Mouse (Mus musculus): Measurements from ENCODE around the gene Nr2e1.
A peak's percentile ranks its signal among the peaks of the same experiment; 100 is the strongest.

Gene Nr2e1

GRCm38 (mm10) chr10:42587961-42588750 is 4.7 kb upstream of the Nr2e1 start:
- DNase-seq (ENCODE audit: low spot score in 2 of 2): no peak

- peak; percentile 50 to 58 for DNase-seq (ENCODE audit: low spot score in 2 of 2)
These were observed 2.3 kb upstream of the Nr2e1 start for GRCm38 (mm10) chr10:42585596-42586305.

- no peak for DNase-seq (ENCODE audit: low spot score in 2 of 2)
These were observed 1.7 kb upstream of the Nr2e1 start for GRCm38 (mm10) chr10:42585156-42585555.

DNA sequence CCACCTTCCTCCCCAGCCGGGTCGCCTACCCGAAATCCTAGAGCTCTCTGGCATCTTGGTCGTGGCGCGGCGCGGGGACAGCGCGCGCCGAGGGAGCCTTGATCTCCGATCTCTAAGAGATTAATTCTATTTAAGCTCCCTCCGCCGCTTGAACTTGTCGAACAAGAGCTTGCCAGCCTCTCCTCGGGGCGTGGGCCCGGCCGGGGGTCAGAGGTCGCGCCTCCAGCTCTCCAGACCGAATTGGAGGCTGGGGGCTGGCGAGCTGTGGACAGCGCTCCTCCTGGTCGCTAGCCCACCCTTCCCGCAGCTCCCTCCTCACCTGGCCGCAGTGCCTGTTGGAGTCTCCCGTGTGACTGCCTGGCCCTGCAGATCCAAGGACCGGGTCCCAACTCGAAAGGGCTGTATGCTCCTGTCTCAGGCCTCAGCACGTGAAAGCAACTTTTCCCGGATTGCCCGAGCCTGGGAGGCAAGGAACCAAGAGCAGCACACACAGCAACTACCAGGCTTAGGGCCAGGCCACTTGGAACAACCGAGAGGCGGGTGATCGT is 1.1 kb upstream of the Nr2e1 start:
- DNase-seq (ENCODE audit: low spot score in 2 of 2): peak in 1 of 2 experiments; percentile 44

DNA sequence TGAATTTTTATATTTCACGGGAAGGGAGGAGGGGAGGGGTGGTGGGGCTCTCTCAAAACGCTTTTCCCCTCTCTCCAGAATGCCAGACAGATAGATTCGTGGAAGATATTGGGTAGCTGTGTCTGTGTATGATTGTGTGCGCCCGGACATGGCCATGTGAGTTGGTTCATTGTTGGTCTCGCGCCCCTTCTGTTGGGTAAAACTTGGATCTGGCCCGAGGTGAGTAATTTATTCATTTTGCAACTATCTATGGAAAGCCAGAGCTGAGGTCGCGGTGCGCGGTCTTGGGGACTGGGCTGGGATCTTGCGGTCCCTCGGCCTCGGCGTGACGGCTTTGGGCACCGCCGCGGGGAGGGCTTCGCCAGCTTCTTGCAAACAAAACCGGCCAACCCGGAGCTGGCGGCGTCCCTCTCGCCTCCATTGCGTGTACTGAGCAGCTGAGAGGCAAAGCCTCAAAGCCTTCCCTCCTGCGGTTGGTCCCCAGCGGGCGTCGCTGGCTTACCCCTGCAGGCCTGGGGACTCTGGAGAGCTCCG is 537 bp upstream of the Nr2e1 start:
- peak; percentile 35 to 49 for DNase-seq (ENCODE audit: low spot score in 2 of 2)

DNA sequence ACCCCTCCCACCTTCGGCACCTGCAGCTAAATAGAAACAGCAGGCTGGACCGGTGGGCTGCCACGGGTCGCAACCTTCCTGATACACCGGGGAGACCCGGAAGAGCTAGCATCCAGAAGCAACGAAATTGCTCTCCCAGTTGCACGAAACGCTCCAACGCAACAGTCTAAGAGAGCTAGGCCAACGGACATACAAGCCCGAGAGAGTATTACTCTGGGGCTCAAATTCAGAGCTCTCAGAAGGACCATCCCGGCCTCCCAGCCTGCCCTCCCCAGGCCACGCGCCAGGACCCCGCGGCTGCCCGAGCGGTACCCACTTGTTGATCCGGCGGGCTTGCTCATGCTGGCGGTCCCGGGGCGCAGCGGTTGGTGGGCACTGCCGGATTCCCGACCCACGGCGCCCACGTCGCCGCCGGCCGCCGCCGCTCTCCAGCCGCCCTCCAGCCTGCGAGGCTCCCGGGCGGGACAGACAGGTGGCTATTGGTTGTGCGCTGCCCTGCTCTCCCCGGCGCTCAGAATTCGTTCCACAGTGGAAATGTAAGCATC is 794 bp downstream of the Nr2e1 start:
- peak in 1 of 2 experiments; percentile 31 for DNase-seq (ENCODE audit: low spot score in 2 of 2)

GRCm38 (mm10) chr10:42581694-42582565 is 1.5 kb downstream of the Nr2e1 start:
- DNase-seq (ENCODE audit: low spot score in 2 of 2): no peak

- DNase-seq (ENCODE audit: low spot score in 2 of 2): no peak
These were observed 2.5 kb downstream of the Nr2e1 start for GRCm38 (mm10) chr10:42580951-42581277.

DNA sequence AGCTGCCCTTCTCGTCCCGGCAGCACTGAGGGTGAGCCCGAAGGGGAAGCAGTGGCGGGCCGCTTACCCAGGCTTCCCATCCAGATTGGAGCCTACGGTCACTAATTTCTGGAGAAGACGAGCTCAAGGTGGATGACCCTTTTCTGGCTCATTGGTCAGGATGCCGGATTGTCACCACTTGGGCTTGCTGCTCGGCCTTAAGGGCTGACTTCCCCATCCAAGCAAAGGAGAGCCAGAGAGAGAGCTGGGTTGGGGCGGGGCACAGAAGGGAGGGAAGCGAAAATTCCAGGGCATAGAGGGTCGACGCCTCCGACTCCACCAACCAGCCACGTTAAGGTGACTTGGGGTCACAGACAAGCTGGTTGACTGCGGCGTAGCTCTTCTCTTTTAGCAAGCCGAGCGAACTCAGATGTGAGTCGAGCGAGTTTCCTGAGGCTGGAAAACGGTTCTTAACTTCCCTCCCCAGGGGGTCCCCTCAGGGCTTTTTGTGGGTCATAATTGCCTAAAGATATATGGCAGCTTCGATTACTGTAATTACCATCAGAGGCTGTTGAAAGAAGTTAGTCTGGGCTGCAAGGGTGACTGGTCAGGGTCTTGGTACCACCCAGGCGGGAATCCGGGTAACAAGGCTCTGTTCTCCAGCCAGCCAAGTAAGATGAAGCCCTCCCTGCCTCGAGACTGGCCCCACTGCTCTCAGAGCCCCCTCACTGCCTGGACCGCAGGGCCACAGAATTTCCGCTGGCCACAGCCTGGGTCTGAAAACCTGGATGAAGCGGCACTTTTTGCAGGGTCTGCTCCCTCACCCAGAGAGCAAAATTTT is 3.1 kb downstream of the Nr2e1 start:
- DNase-seq (ENCODE audit: low spot score in 2 of 2): no peak

- peak in 1 of 2 experiments; percentile 31 for DNase-seq (ENCODE audit: low spot score in 2 of 2)
These were observed 3.8 kb downstream of the Nr2e1 start for GRCm38 (mm10) chr10:42579475-42580130.

DNA sequence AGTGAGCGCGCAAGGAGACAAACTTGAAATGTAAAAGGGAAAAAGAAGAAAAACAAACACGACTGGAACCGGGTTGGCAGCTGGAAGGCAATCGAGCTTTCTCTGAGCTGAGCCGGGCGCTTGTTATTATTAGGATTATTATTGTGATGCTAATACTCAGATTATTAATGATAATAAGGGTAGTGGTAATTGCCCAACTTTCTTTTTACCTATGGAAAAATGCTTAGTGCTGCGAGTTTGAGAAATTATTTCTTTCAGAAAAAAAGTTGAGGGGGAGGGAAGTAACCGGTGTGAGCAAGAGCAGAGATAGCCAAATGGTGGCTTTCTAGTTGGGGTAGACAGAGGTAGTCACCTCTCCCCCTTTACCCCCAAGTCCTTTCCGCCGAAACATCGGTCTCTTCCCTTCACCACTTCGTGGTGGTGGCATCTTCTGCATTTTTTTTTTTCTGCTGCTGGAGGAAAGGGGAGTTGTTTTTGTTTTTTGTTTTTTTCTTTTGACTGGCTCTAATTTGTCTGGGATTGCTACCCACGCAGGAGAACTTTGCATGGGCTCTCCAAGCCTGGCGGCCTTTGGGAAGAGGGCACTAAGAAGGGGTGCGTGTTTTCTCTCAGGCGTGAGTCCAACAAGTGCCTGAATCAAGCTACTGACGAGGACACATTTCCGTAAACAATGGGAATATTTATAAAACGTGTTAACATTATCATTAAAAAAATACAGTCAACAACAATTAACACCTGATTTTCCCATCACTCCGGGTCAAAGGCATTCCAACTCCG is 4.5 kb downstream of the Nr2e1 start:
- DNase-seq (ENCODE audit: low spot score in 2 of 2): no peak

DNA sequence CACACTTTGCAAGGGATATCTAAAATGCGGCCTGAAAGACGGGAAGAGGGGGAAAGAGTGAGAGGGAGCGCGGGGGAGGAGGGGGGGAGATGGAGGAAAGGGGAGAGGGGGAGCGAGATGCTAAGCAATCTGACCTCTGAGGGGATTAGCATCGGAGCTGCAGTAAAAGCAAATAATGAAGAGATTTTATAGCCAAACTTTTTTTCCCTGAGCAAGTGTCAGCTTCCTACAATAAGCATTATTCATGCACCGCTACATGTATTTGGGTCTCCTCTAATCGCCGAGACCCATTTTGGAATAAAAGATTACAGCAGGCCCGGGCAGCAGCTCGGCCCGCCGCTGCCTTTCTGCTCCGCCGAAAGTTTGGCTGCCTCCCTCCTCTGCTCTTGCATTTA is 5.2 kb downstream of the Nr2e1 start:
- peak; percentile 44 to 47 for DNase-seq (ENCODE audit: low spot score in 2 of 2)

DNA sequence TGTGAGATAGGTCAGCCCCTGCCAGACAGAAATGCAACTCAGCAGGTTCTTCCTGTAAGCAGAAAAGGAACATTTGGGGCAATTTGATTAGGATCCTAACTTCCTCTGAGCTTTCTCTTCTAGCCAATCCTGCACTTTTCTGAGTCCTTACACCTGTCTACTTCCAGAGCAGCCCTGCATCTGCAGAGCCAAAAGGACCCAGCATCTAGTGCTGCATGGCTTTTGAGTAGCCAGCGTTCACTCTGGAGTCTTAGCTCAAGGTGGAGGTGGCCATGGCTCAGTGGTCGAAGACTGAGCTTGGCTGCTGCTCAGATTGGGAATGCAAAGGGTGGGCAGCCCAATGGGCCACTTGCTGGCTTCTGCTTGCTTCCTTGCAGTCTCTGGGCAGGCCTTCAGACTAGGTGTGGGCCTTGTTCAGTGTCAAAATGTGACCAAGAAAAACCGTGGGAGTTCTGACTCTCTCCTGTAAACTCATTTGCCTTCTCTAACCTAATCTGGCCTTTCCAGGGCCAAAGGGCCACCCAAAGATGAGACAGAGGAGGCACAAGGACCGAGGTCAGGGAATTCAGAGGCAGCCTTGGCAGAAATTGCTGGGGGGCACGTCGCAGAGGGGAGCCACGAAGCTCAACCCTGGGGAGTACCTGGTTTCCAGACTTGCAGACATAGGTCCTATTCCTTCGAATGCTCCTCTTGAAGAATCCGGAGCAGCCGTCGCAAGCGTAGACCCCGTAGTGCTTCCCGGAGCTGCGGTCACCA is 5.7 kb downstream of the Nr2e1 start:
- DNase-seq (ENCODE audit: low spot score in 2 of 2): no peak

DNA sequence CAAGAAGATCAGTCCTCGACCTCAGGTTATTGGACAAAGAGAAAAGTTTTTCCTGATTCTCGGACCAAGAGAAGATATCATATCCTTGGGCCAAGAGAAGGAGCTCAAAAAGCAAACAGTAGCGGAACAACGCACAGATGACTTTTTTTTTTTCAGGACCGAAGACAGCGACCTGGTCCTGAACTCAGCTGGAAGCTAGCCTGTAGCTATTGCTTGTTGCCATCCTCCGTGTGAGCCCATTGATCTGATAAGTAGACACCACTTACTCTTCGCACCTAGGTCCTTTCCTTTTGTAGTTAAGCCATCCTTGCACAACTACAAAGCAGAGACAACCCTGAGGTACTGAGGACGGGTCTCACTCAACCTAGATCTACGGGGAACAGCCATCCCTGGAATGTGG is 8.8 kb downstream of the Nr2e1 start:
- no peak for DNase-seq (ENCODE audit: low spot score in 2 of 2)

- no peak for DNase-seq (ENCODE audit: low spot score in 2 of 2)
These were observed 10.5 kb downstream of the Nr2e1 start for GRCm38 (mm10) chr10:42572971-42573370.

DNA sequence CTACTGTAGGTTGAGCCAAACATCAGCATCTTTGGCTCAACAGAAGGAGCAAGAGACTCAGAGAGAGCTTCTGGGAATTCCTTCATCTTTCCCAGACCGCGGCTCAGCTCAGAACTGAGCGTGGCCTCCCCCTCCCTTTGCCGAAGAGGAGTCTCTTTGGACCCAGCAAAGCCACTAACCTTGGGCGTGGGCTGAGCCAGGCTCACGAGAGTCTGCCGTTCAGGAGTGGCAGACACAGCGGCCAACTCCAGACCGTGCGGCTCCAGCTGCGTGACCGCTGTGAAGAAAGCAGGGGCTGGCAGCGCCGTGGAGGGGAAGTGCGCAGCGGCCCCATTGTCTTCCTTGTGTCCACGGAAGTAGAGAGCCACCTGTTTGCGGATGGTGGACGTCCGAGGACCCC is 10.9 kb downstream of the Nr2e1 start:
- DNase-seq (ENCODE audit: low spot score in 2 of 2): no peak

DNA sequence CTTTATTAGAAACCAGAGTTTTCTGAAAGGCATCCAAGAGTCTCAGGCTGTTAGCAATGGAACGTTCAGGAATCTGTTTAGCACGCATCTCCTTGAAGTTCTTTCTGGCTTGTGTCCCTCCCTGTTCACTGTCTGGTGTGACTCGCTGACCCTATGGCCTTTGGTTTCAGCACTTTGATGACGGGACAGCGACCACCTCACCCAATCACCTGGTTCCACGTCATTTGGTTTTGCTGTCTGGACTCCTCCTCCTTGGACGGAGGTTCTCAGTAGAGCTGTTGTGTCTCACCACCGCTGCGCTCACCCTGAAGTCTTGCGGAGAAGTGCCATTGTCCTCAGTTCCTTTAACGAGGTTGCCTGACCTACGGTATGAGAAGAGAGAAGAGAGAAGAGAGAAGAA is 21.2 kb downstream of the Nr2e1 start:
- no peak for DNase-seq (ENCODE audit: low spot score in 2 of 2)

- no peak for DNase-seq (ENCODE audit: low spot score in 2 of 2)
These were observed 23.7 kb downstream of the Nr2e1 start for GRCm38 (mm10) chr10:42559581-42560200.
